Mouse (Mus musculus) erythroblast, embryonic 14.5 days (primary cell): ENCODE measurements around the gene Alg11.

Experiments used
- GATA1 ChIP-seq: IDR thresholded peaks from 2 replicates; pipeline ENCODE4 v1.6.1; 2012; ENCODE audit warnings: low read length, inconsistent platforms, mixed read lengths
- TAL1 ChIP-seq: IDR thresholded peaks from 3 replicates; pipeline ENCODE4 v1.6.1; 2012; ENCODE audit warnings: low read length, inconsistent platforms, mixed read lengths

DNA sequence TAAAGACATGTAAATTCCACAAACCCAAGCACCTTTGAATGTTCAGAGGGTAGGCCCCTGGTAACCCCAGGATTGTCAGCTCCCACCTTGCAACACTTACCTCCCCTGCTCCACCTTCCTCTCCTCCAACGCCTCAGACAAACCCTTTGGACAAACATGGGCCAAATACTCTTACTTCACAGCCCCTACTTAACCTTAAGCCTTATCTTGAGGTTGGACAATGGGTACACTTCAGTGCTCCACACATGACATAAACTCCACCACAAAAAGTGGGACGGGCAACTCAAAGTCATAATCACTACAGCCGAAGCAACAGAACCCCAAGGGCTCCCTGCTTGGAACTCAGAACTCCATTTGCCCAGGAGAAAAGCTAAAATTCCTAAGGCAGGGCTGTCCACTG is 29.5 kb upstream of the Alg11 start:
- TF ChIP-seq TAL1 (no peak), GATA1 (no peak)
